Mouse (Mus musculus): ENCODE measurements at regions not wholly inside any gene's neighbourhood (a gene's known extent, or its start where the extent isn't known, plus 50 kb on each side); places are given as distances from the start of the nearest gene placed in this dataset.

DNA sequence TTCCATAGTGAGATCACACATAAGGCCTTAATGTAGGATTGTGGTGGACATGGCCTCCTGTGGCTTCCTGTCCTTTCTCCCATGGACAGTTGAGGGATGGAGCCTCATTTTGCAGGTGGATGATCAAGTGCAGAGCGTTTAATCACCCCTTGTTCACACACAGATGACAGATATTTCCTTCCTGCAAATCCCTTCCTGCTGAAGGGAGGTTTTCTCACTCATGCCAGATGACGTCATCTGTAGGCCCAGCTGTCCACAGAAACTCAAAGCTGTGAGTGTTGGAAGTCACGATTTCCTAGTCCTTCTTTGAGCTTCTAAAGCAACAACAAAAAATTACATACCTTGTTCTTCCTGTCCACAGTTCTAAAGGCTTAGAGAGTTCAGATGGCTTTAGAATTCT is 1935.3 kb upstream of the Lrrc6 start:
- DNase-seq = no peak

DNA sequence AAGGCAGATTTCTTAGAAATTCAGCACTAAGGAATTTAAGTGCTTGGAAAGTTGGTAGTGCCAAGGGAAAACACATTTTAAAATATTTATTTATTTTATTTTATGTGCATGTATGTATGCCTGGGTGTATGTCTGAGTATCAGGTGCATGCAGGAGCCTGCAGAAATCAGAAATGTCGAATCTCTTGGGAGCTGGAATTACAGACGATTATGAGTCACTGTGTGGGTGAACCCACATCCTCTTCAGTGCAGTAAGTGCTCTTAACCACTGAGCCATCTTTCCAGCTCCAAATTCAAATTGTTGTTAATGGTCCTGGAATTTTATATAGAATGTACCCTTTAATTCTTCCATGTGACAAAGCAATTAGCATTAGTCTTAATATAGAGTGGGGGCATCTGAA is 1930.5 kb upstream of the Lrrc6 start:
- DNase-seq = no peak

- no peak for DNase-seq
Measured at GRCm38 (mm10) chr15:68430486-68430885, 1929.8 kb upstream of the Lrrc6 start.

DNA sequence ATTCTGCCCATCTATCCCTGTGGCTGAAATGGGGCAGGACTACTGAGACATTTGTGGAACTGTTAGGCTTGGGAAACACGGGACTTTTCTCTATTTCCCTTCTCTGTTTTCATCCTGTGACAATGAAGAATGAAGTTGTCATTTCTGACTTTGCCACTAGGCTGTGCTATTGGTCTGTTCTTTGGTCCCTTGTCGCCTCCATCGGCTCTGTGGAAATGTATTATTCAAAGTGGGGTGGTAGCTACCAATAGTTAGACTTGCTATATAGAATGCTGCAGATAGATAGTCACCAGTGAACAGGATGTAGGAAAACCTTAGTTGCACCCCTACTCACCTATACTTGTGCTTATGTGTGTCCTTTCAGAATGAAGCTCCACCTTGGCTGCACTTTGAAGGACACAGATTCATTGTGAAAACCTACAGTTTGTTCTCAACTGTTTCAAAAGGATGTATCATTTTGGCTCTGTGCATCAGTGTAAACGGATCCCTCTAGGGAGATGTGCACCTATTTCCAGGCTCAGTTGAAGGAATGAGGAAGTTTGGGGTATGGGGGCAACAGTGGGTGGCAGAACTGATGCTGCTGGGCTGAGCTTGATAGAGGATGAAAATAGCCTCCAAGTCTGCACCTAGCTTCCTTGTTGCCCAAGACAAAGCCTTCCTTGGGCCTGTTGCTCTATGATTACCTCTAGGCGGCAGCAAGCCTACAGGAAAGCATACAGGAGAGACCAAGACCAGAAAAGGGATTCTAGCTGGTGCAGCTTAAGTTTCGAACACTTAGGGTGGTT is 1927.9 kb upstream of the Lrrc6 start:
- peak; percentile 74 for DNase-seq

- DNase-seq = no peak
Measured at GRCm38 (mm10) chr15:68417142-68417541, 1916.4 kb upstream of the Lrrc6 start.

- peak; percentile 72 for DNase-seq
Measured at GRCm38 (mm10) chr15:68415401-68415925, 1914.8 kb upstream of the Lrrc6 start.

DNA sequence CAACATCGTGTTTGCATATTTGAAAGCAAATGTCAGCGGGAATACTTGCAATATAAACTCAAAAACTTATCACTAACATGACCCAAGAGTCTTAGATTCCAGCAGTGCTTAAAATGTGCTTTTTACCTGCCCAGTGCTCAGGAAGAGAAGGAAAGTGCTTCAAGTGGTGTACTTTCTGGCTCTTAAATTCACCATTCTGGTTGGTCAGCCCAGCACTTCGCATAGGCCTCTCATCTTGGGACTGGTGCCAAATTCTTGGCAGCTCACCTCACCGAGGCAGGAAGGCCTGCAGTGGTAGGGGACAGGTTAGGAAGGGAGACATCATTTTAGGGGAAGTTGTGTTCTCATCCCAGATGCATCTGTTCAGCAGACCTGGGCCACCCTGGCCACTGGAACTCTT is 1913.3 kb upstream of the Lrrc6 start:
- DNase-seq = peak; percentile 82

DNA sequence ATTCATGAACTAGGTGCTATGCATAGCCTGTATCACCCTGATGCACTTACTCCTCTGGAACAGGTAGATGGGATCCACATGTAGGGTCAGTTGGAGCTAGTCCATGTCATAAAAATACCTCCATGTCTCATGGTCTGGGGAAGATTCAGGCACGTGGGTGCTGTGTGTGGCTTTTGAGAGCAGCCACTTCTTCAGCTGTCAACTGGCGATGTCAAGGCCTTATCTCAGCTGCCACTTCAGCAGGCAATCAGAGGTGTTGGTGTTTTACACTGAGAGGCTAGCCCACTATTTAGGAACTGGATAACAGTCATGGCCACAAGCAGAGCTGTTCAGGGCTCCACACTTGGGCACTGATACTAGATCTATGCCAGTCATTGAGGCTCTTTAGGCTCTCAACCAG is 1912.0 kb upstream of the Lrrc6 start:
- no peak for DNase-seq

- no peak for DNase-seq
Measured at GRCm38 (mm10) chr15:68412156-68412555, 1911.4 kb upstream of the Lrrc6 start.

DNA sequence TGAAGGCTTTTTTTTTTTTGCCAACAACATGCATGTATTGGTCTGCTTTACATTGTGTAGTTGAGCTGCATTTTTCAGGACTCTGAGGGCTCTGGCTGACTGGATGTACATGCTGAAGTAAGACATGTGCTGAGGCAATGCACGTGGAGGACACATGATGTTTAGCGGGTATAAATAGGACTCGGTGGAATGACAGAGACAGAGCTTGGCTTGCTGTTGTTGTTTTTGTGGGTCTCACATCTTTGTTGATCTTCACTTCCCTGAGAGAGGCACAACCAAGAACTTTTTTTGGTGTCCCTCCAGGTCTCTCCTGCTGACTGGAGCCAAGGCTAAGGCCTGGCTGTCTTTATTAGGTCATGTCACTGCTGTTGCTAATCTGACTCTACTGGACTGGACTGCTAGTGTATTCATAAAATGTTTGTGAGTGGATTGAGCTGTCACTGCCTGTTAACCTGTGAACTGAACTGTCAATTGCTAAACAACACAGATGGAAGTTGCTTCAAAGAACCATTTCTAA is 1902.9 kb upstream of the Lrrc6 start:
- peak; percentile 26 for DNase-seq

GRCm38 (mm10) chr15:68401726-68402125 is 1901.0 kb upstream of the Lrrc6 start:
- DNase-seq = no peak

- peak; percentile 17 for DNase-seq
Measured at GRCm38 (mm10) chr15:68401006-68401405, 1900.3 kb upstream of the Lrrc6 start.

- no peak for DNase-seq
Measured at GRCm38 (mm10) chr15:68396566-68396965, 1895.9 kb upstream of the Lrrc6 start.

DNA sequence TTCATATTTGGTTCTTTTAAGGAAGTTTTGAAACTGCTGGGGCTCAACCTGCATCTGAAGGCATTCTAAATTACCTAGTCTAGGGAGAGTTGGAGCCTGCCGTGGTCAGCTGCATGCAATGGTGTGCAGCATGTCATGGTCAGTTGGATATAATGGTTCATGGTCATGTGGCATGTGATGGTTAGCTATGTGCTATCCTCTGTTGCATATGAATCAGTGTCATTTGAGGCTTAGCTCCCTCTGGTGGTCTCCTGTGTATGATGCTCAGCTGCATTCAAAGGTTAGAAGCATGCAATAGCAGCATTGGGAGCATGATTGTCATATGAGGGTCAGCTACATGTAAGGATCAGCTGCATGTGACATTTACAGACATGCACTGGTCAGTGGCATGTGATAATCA is 1894.0 kb upstream of the Lrrc6 start:
- peak; percentile 77 for DNase-seq

DNA sequence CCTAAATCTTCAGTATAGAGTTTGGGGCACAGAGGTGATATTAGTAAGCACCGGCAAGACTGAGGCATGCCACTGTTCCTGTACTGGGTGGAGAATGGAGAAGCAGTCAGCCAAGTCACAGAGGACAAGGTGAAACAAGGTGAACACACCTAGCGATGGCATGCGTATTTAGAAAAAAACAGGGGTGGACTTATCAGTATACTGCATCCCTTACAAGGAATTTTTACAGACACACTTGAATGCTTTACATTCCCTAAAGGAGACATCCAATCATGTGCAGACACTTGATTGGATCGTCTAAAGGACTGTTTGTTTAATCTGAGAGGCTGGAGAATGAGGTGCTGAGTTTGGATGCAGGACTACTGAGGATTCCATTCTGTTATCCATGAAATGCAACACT is 1893.4 kb upstream of the Lrrc6 start:
- DNase-seq = peak; percentile 44

DNA sequence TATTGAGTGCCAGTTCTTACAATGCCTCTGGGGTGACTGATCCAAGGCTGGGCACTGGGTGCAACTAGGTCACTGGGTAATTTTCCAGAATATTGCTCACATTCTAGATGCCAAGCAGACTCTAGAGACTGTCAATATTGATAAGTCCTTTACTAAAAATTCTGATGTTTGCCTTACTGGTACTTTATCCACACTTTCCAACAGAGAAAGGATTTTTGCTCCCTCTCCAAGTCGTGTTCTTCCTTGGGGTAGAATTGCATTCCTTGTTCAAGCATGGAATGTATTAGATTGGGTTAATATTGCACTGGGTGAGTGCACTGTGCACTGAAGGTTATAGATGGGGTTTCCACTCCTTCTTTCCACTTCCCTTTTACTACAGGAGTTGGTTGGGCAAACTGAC is 1891.0 kb upstream of the Lrrc6 start:
- peak; percentile 32 for DNase-seq

DNA sequence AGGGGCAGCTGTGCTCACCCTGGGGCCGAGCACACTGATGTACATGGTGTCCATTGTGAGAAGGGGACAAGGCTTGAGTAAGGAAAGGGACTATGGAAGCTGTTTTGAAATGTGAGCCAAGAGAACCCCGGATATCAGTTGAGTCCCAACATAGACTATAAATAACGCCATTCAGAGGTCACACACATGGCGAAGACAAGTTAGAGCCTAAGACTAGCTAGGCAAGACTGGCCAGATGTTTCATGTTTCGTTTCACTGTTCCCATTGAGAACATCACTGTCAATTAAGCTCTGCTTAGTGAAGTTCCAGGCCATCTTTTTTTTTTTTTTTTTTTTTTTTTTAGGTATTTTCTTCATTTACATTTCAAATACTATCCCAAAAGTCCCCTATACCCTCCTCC is 1889.1 kb upstream of the Lrrc6 start:
- DNase-seq = peak; percentile 47

- no peak for DNase-seq
Measured at GRCm38 (mm10) chr15:68387349-68388065, 1886.8 kb upstream of the Lrrc6 start.

- DNase-seq = no peak
Measured at GRCm38 (mm10) chr15:68384571-68385335, 1884.0 kb upstream of the Lrrc6 start.

DNA sequence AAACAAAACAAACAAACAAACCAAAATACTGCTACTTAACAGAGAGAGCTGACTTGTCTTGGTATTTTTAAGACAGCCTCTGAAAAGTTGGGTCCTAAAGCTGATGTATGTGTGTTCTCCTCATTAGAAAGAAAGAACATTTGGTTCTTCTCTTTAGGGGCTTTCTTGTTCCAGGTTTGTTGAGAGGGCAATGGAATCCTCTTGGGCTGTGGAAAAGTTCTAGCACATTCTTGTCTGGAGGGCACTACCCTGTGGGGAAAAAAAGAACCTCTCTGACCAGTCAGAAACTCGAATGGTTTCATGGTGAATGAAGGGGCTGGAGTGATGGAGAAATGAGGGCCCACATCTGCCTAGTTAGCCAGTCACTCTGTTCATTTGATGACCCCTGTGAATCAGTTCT is 1874.5 kb upstream of the Lrrc6 start:
- no peak for DNase-seq

DNA sequence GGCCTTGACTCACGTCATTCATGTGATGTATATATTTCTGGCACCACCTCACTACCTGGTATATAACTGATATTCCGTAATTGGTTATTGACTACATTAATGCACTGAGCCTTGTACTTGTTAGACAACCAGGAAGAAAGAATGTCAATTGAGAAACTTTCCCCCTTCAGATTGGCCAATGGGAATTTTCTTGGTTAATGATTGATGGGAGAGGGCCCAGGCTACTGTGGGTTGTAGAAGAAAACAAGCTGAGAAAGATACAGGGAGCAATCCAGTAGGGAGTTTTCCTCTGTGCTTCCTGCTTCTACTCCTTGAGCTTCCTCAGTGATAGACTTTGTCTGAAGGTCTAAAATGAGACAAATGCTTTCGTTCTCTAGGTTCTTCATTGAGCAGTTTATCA is 1866.1 kb upstream of the Lrrc6 start:
- peak; percentile 41 for DNase-seq

- peak; percentile 99 for DNase-seq
Measured at GRCm38 (mm10) chr15:68363058-68363735, 1862.5 kb upstream of the Lrrc6 start.

All from lung, postnatal 36 days (tissue).